Mouse (Mus musculus) hindbrain, embryonic 11.5 days (tissue): Measurements from ENCODE around the gene Nop53. TPM values are rescaled to one million over a fixed set of nuclear protein-coding genes. Genes with fewer than 3 reads are reported as not detected.

ENCODE experiments used
- ATAC-seq: fragments of 200-750 bp; cut with Nextera tagmentation; 2 replicates; pipeline ENCODE4 v1.8.0; 2017; ENCODE audit warnings: mild to moderate bottlenecking, moderate TSS enrichment, moderate library complexity; ENCODE audit not compliant: low FRiP score
- DNase-seq: peaks from one replicate; pipeline ENCODE4 v3.0.0-alpha.2; 2015; ENCODE audit warnings: low spot score
- H3K27ac ChIP-seq: fragments of 300-500 bp; sonication (generic); 2 replicates; pipeline ENCODE4 v1.5.1; 2014; ENCODE audit warnings: mild to moderate bottlenecking, low read depth, low read length
- H3K27me3 ChIP-seq: fragments of 300-500 bp; sonication (generic); 2 replicates; pipeline ENCODE4 v1.6.1; 2014; ENCODE audit warnings: mild to moderate bottlenecking, low read length, moderate library complexity, mixed read lengths; ENCODE audit not compliant: control insufficient read depth, insufficient read depth
- H3K36me3 ChIP-seq: fragments of 300-500 bp; sonication (generic); 2 replicates; pipeline ENCODE4 v1.6.1; 2014; ENCODE audit warnings: mild to moderate bottlenecking, low read length, moderate library complexity, mixed read lengths; ENCODE audit not compliant: control insufficient read depth, insufficient read depth
- H3K4me1 ChIP-seq: fragments of 300-500 bp; sonication (generic); replicated peaks from 2 replicates; pipeline ENCODE4 v1.6.1; 2014; ENCODE audit warnings: low read length, mixed read lengths; ENCODE audit not compliant: control insufficient read depth, insufficient read depth
- H3K4me2 ChIP-seq: fragments of 300-500 bp; sonication (generic); replicated peaks from 2 replicates; pipeline ENCODE4 v1.6.1; 2014; ENCODE audit warnings: mild to moderate bottlenecking, low read depth, low read length
- H3K4me3 ChIP-seq: fragments of 300-500 bp; sonication (generic); 2 replicates; pipeline ENCODE4 v1.5.1; 2014; ENCODE audit warnings: low read depth, low read length
- H3K9ac ChIP-seq: fragments of 300-500 bp; sonication (generic); 2 replicates; pipeline ENCODE4 v1.6.1; 2014; ENCODE audit warnings: low read depth, low read length
- H3K9me3 ChIP-seq: fragments of 300-500 bp; sonication (generic); 2 replicates; pipeline ENCODE4 v1.6.1; 2016; ENCODE audit warnings: low read length; ENCODE audit not compliant: control insufficient read depth
- WGBS: fragments of 180-500 bp; shearing (Covaris S2); extraction: QIAGEN DNeasy Blood & Tissue Kit; methylation state at CpG from one replicate; pipeline ENCODE4 v1.1.7; 2014; 5-methylcytosine and 5-hydroxymethylcytosine counted together
- polyA plus RNA-seq: library from polyadenylated mRNA; unstranded; fragments of >200 nt; fragmentation: Nextera tagmentation; extraction: Ambion mirVana; gene quantifications from 2 replicates; pipeline ENCODE4 v1.2.1, GENCODE M21; 2014

The Nop53 gene
- polyA plus RNA-seq, 1 experiment from 2014 or later = 180 TPM

GRCm38 (mm10) chr7:15910521-15910920 lies 35.4 kb downstream of the Nop53 start:
- 69% methylated on average over 5 of the region's 5 CpGs for WGBS
- no peak for ATAC-seq
- Histone ChIP-seq H3K4me2 (no peak overlapping the region), H3K27me3 (no peaks in the 10 kb centered on the region), H3K9me3 (no peaks in the 10 kb centered on the region), H3K9ac (no peak overlapping the region), H3K36me3 (no peaks in the 10 kb centered on the region), H3K4me1 (no peaks in the 10 kb centered on the region), H3K27ac (no peak overlapping the region), H3K4me3 (no peak overlapping the region)
- DNase-seq = no peak

- no peaks in the 10 kb centered on the region for H3K4me1 ChIP-seq
- WGBS = 76% methylated on average over 8 of the region's 8 CpGs
- H3K4me3 ChIP-seq = no peak overlapping the region
- no peak overlapping the region for H3K27ac ChIP-seq
- H3K27me3 ChIP-seq = no peaks in the 10 kb centered on the region
- H3K9ac ChIP-seq = no peak overlapping the region
- H3K36me3 ChIP-seq = no peaks in the 10 kb centered on the region
- no peak for ATAC-seq
- no peaks in the 10 kb centered on the region for H3K9me3 ChIP-seq
- H3K4me2 ChIP-seq = no peak overlapping the region
- no peak for DNase-seq
Measured at GRCm38 (mm10) chr7:15907971-15908590, 37.8 kb downstream of the Nop53 start.

- DNase-seq (no peak), ATAC-seq (no peak)
- no peaks in the 10 kb centered on the region for H3K36me3 ChIP-seq
- H3K9ac ChIP-seq = no peak overlapping the region
- 88% methylated on average over 1 of the region's 1 CpGs for WGBS
- no peak overlapping the region for H3K4me3 ChIP-seq
- H3K27me3 ChIP-seq = no peaks in the 10 kb centered on the region
- no peaks in the 10 kb centered on the region for H3K4me1 ChIP-seq
- no peak overlapping the region for H3K27ac ChIP-seq
- H3K9me3 ChIP-seq = no peaks in the 10 kb centered on the region
- H3K4me2 ChIP-seq = no peak overlapping the region
Measured at GRCm38 (mm10) chr7:15906602-15907001, 39.3 kb downstream of the Nop53 start.

- H3K9me3 ChIP-seq = no peaks in the 10 kb centered on the region
- DNase-seq = no peak
- no peaks in the 10 kb centered on the region for H3K36me3 ChIP-seq
- 85% methylated on average over 7 of the region's 7 CpGs for WGBS
- no peak overlapping the region for H3K27ac ChIP-seq
- H3K4me3 ChIP-seq = no peak overlapping the region
- no peak for ATAC-seq
- H3K27me3 ChIP-seq = no peaks in the 10 kb centered on the region
- no peaks in the 10 kb centered on the region for H3K4me1 ChIP-seq
- no peak overlapping the region for H3K9ac ChIP-seq
- no peak overlapping the region for H3K4me2 ChIP-seq
Measured at GRCm38 (mm10) chr7:15905861-15906260, 40.0 kb downstream of the Nop53 start.

- DNase-seq (no peak), ATAC-seq (no peak)
- no peak overlapping the region for H3K4me3 ChIP-seq
- 81% methylated on average over 9 of the region's 9 CpGs for WGBS
- H3K9me3 ChIP-seq = no peaks in the 10 kb centered on the region
- H3K9ac ChIP-seq = no peak overlapping the region
- H3K27me3 ChIP-seq = no peaks in the 10 kb centered on the region
- no peak overlapping the region for H3K4me2 ChIP-seq
- H3K36me3 ChIP-seq = no peaks in the 10 kb centered on the region
- H3K4me1 ChIP-seq = no peaks in the 10 kb centered on the region
- no peak overlapping the region for H3K27ac ChIP-seq
Measured at GRCm38 (mm10) chr7:15901366-15902048, 44.4 kb downstream of the Nop53 start.

- DNase-seq (no peak), ATAC-seq (no peak)
- Histone ChIP-seq H3K9ac (no peak overlapping the region), H3K4me3 (no peak overlapping the region), H3K36me3 (no peaks in the 10 kb centered on the region), H3K4me2 (no peak overlapping the region), H3K27ac (no peak overlapping the region), H3K4me1 (no peaks in the 10 kb centered on the region), H3K9me3 (no peaks in the 10 kb centered on the region), H3K27me3 (no peaks in the 10 kb centered on the region)
- 92% methylated on average over 1 of the region's 1 CpGs for WGBS
Measured at GRCm38 (mm10) chr7:15894251-15894650, 51.6 kb downstream of the Nop53 start.

Other genes with a start within 250 kb of the Nop53 start
- not detected in 2 replicates for gene Obox5, start 195.9 kb downstream of the Nop53 start, polyA plus RNA-seq
- not detected in 2 replicates for gene Obox6, start 106.4 kb downstream of the Nop53 start, polyA plus RNA-seq
- not detected in 2 replicates for gene Crx, start 66.1 kb downstream of the Nop53 start, polyA plus RNA-seq
- not detected in 2 replicates for gene Crxos, start 63.5 kb downstream of the Nop53 start, polyA plus RNA-seq
- gene Selenow, start 23.7 kb downstream of the Nop53 start, polyA plus RNA-seq = 988 and 1,001 TPM in 2 replicates
- gene Ehd2, start 21.5 kb upstream of the Nop53 start, polyA plus RNA-seq = 6.4 and 10.9 TPM in 2 replicates
- 6.6 and 9.2 TPM in 2 replicates for gene Bicra, start 101.8 kb upstream of the Nop53 start, polyA plus RNA-seq
- not detected in 2 replicates for gene Zfp541, start 115.7 kb upstream of the Nop53 start, polyA plus RNA-seq
- gene Napa, start 152.4 kb upstream of the Nop53 start, polyA plus RNA-seq = 176 and 177 TPM in 2 replicates
- 21.7 and 23.1 TPM in 2 replicates for gene Kptn, start 173.8 kb upstream of the Nop53 start, polyA plus RNA-seq
- gene Slc8a2, start 183.8 kb upstream of the Nop53 start, polyA plus RNA-seq = 0.84 and 1.0 TPM in 2 replicates
- 122 and 135 TPM in 2 replicates for gene Meis3, start 229.0 kb upstream of the Nop53 start, polyA plus RNA-seq